Mouse (Mus musculus): ENCODE measurements at regions not wholly inside any gene's neighbourhood (a gene's known extent, or its start where the extent isn't known, plus 50 kb on each side); places are given as distances from the start of the nearest gene placed in this dataset.
"Not testable (repeated sequence)": the region's sequence is repeated elsewhere in the genome, so short reads cannot be mapped to it uniquely, and the experiment has no call there.

- intact Hi-C loops (cut with DNase I): no loop called here
- DNase-seq: no peak
These were observed 306.3 kb upstream of the Gm21830 start for GRCm38 (mm10) chr2:67107274-67107673.

GRCm38 (mm10) chr2:67089418-67089817 is 304.7 kb upstream of the Scn7a start:
- DNase-seq: peak; percentile 1
- intact Hi-C loops (cut with DNase I): not testable (repeated sequence)

- no peak for DNase-seq
- intact Hi-C loops (cut with DNase I): no loop called here
These were observed 284.2 kb upstream of the Scn7a start for GRCm38 (mm10) chr2:67068944-67069343.
